Mouse (Mus musculus) olfactory bulb, adult 2 months (tissue): ENCODE measurements around the gene Gpr55. TPM values are rescaled to one million over a fixed set of nuclear protein-coding genes. Genes with fewer than 3 reads are reported as not detected.

Experiments
- H3K27ac ChIP-seq: fragments of 200-500 bp; 2 replicates; pipeline ENCODE4 v1.5.1; 2012; ENCODE audit warnings: low read depth, low read length; ENCODE audit not compliant: insufficient read depth
- H3K4me1 ChIP-seq: fragments of 200-500 bp; 2 replicates; pipeline ENCODE4 v1.6.1; 2012; ENCODE audit warnings: low read length; ENCODE audit not compliant: control insufficient read depth, insufficient read depth
- H3K4me3 ChIP-seq: fragments of 200-500 bp; 2 replicates; pipeline ENCODE4 v1.5.1; 2012; ENCODE audit warnings: mild to moderate bottlenecking, low read depth, low read length, moderate library complexity; ENCODE audit not compliant: insufficient read depth
- CTCF ChIP-seq: fragments of 200-500 bp; IDR thresholded peaks from 2 replicates; pipeline ENCODE4 v1.5.1; 2012; ENCODE audit warnings: low read depth, mild to moderate bottlenecking, low read length, moderate library complexity; ENCODE audit not compliant: insufficient read depth
- POLR2A ChIP-seq: fragments of 200-500 bp; IDR thresholded peaks from 2 replicates; pipeline ENCODE4 v1.6.1; 2012; ENCODE audit warnings: mild to moderate bottlenecking, low read depth, low read length, moderate library complexity; ENCODE audit not compliant: insufficient read depth
- WGBS: fragments of 180-500 bp; shearing (Covaris S2); methylation state at CpG from one replicate; pipeline ENCODE4 v1.1.7; 2018; 5-methylcytosine and 5-hydroxymethylcytosine counted together
- polyA plus RNA-seq: library from polyadenylated mRNA; stranded (reverse); fragments of >200 nt; gene quantifications from 2 replicates; pipeline ENCODE4 v1.2.4, GENCODE M21; 2012; ENCODE audit warnings: low replicate concordance; ENCODE audit not compliant: missing spikeins, insufficient read depth, insufficient read length

The Gpr55 gene
- polyA plus RNA-seq, 1 experiment, result not detected

DNA sequence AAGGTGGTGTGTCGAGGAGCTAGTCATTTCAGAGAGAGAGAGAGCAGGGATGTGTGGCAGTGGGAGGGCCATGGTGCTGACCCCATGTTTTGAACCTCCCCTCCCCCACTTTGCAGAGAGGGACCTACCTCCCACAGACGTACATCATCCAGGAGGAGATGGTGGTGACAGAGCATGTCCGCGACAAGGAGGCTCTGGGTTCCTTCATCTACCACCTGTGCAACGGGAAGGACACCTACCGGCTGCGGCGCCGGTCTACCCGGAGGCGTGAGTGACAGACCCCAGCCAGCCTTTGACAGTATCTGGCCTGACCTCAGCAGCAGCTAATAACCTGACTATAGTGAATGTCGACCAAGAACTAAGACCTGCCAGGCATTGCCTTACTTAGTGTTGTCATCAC, 53.9 kb downstream of the Gpr55 start:
- Histone ChIP-seq H3K4me1 (peaks cover 37% of the 10 kb centered on the region), H3K27ac (no peak overlapping the region), H3K4me3 (no peak overlapping the region)
- no peak for TF ChIP-seq CTCF
- TF ChIP-seq POLR2A, result no peak
- WGBS, result 91% methylated on average over 12 of the region's 12 CpGs

GRCm38 (mm10) chr1:85902108-85902561, 58.7 kb downstream of the Gpr55 start:
- TF ChIP-seq CTCF (no peak), POLR2A (no peak)
- Histone ChIP-seq H3K4me1 (peaks cover 63% of the 10 kb centered on the region), H3K4me3 (no peak overlapping the region), H3K27ac (0 out of 2 replicates have a peak overlapping the region, but pooled peaks have one; percentile 3)
- 10% methylated on average over 7 of the region's 7 CpGs for WGBS

DNA sequence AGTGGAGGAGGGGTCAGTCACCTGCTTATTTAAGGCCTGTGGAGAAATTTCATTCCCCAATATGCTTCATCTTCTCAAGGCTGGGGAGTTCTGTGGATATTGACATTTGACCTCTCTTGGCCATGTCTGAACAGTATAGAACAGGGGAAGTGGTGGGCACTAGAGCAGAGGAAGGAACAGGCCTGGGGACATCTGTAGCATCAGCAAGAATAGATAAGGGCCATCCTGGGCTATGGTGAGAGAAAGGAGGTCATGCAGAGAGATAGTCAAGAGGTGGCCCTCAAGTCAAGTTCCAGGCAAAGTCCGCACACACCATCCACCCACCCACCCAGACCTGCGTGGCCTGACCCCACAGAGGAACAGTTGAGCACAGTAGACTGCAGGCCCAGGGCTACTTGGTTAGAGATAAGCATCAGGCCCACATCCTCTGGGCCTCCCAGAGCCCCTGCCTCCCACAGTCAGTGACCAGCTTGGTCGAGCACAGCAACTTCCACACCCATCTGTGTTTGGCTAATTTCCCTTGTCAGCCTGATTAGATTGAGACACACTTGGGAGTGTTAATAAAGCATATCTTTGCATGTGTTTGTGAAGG, 59.2 kb downstream of the Gpr55 start:
- Histone ChIP-seq H3K4me1 (peaks cover 63% of the 10 kb centered on the region), H3K27ac (peak overlapping the region; percentile 60; the same call in 1 of the 2 replicates), H3K4me3 (no peak overlapping the region)
- no peak for TF ChIP-seq CTCF
- TF ChIP-seq POLR2A, result no peak
- 55% methylated on average over 3 of the region's 3 CpGs for WGBS

DNA sequence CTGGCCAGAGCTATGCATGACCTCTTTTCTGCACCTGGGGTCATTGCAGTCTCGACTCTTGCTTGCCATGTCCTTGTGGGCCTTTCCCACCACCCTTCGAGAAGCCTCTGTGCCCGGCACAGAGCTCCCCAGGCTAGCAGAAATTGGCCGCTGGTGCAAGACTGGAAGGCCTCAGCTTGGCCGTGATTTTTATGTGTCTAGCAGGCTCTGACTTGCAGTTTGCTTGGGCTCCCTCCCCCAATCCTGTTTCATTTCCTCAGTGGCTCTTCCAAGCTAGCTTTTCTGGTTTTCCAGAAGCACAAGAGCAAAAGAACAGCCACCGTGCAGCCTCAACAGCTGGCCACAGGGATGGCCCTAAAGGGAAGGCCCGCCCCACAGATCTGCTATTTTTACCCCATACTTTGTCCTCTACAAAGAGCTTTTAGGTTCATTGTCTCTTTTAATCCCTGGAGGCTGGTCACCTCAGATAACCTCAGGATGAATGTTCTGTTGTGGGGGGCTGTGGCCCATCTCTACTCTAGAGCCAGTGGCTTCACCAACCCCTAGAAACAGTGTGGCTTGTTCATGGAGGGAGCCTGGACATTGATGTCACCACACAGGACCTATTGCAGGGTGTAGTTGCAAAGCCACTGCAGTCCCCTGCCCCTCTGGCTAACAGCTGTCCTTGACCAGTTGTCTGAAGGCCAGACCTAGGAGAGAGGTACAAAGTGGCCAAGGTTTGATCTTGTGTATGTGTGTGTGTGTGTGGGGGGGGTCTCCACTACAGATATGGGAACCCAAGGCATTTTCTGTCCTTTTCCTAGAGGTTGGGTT, 60.1 kb downstream of the Gpr55 start:
- WGBS, result 24% methylated on average over 7 of the region's 7 CpGs
- H3K4me3 ChIP-seq, result no peak overlapping the region
- TF ChIP-seq CTCF (no peak), POLR2A (no peak)
- H3K27ac ChIP-seq, result peak overlapping the region; percentile 60
- peaks cover 58% of the 10 kb centered on the region for H3K4me1 ChIP-seq

DNA sequence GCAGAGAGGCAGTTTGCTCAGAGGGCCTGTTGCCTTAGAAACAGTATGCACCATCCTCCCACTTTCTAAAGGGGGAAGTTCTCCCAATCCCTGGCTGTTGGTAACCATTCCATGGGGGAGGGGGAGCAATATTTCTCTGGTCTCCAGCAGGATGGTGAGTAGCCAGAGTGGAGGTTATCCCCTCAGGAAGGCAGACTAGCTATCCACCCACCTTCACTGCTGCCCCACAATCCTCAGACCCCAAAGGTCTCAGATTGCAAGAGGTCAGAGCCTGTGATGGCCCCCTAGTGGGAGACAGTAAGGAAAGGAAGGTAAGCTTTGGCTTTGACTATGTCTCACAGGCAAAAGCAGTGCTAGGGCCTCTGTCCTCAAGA, 61.4 kb downstream of the Gpr55 start:
- Histone ChIP-seq H3K4me3 (peak overlapping the region; percentile 3; the same call in 1 of the 2 replicates), H3K27ac (peak overlapping the region; percentile 99), H3K4me1 (peaks cover 53% of the 10 kb centered on the region)
- TF ChIP-seq POLR2A, result no peak

GRCm38 (mm10) chr1:85898761-85899387, 61.9 kb downstream of the Gpr55 start:
- TF ChIP-seq POLR2A, result no peak
- no peak for TF ChIP-seq CTCF
- H3K27ac ChIP-seq, result peak overlapping the region; percentile 99
- 14% methylated on average over 12 of the region's 12 CpGs for WGBS
- H3K4me3 ChIP-seq, result peak overlapping the region; percentile 36
- H3K4me1 ChIP-seq, result peaks cover 50% of the 10 kb centered on the region

DNA sequence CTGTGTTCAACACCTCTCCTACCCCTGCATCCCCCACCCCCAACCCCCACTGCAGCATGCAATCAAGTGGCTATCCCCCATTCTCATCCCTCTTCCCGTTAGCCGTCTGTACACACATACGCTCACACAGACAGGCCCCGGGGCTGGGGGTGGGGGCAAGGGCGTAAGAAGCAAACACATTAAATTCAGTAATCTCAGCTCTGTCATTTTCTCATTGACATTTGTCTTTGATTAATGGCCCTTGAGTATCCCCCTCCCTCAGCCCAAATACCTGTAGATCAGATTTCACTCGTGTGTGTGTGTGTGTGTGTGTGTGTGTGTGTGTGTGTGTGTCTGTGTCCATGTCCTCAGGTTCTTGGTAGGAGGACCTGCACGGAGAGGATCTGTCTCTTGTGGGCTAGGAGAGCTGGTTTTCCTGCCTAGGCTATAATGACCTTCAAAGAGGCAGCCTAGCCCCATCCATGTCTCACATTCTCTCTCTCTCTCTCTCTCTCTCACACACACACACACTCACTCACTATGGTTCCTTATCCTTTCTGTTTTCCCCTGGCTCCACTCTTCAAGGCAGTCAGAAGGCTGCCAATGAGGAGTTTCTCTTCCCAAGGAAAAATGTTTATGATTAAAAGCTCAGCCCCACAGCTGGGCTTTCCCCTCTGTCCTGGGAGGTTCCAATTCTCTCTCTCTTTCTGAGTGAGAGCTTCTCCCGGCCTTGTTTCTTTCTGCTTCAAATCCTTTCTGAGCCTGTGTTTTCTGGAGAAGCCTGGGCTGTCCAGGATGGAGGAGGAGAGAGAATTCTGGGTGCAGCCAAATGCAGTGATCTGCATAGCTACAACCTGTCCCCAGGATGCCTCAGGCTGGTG, 62.7 kb downstream of the Gpr55 start:
- H3K4me3 ChIP-seq, result peak overlapping the region; percentile 36
- H3K27ac ChIP-seq, result peak overlapping the region; percentile 99
- peaks cover 52% of the 10 kb centered on the region for H3K4me1 ChIP-seq
- TF ChIP-seq CTCF (no peak), POLR2A (no peak)
- WGBS, result 12% methylated on average over 8 of the region's 8 CpGs

DNA sequence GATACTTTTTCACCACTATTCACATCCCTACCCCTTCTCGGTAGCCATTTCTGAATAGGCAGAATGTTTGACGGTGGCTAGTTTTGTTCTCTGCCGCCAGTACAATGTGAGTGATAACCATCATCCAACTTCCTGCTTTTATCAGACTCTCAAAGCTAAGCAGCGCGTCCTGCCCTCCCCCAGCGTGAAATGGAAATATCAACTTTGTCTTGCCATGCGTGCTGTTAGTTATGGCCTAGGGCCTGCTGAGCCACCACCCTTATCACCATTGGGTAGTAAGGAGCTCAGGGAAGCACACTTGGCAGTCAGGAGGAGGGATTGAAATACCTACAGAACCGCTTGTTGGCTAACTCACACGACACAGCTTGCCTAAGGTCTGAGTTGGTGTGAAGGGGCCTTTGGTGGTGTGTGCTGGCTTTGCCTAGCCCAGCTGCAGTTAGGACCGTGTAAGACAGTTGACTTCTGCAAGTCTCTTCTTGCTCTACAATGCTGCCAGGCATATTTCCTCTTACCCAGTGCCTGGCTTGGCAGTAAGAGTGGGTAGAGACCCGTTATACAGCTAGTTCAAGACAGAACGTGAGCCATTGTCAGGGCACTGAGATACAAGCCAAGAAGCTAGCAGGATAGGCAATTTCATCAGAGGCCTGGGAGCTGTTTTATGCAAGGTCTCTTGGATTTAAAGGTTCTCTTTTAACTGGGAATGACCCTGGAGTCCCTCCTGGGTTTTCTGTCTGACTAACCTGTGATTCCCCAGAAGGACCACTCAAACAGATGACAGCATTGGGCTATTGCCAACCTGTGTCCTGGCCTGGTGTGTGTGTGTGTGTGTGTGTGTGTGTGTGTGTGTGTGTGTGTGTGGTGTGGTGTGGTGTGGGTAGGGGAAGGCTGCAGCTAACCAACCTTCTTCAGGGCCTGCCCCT, 63.8 kb downstream of the Gpr55 start:
- WGBS, result 15% methylated on average over 12 of the region's 12 CpGs
- Histone ChIP-seq H3K4me1 (peaks cover 46% of the 10 kb centered on the region), H3K4me3 (peak overlapping the region; percentile 36), H3K27ac (peak overlapping the region; percentile 76)
- TF ChIP-seq POLR2A, result no peak
- TF ChIP-seq CTCF, result no peak
